Mouse (Mus musculus): ENCODE results near the gene Ankrd12. TPM values are rescaled to one million over a fixed set of nuclear protein-coding genes. Genes with fewer than 3 reads are reported as not detected.
"Not testable (repeated sequence)": the region's sequence is repeated elsewhere in the genome, so short reads cannot be mapped to it uniquely, and the experiment has no call there.

The Ankrd12 gene
- total and polyA plus RNA-seq, 2 experiments from 2014 or later, result 63.4 to 229 TPM

- H3K27ac ChIP-seq (ENCODE audit: low read depth, low read length), result peak overlapping the region; percentile 99
- H3K9ac ChIP-seq (replicated peaks; ENCODE audit: low read length, poor library complexity, severe bottlenecking), result peak overlapping the region; percentile 94
- no peak for TF ChIP-seq CTCF (IDR thresholded peaks at IDR 0.05)
- peaks cover 7% of the 10 kb centered on the region for H3K4me1 ChIP-seq (ENCODE audit: insufficient read depth, low read length)
- no peaks in the 10 kb centered on the region for H3K9me3 ChIP-seq (ENCODE audit: low read length)
- H3K4me2 ChIP-seq (ENCODE audit: low read depth, low read length, poor library complexity, severe bottlenecking), result peak overlapping the region; percentile 67
- no peaks in the 10 kb centered on the region for H3K27me3 ChIP-seq (ENCODE audit: insufficient read depth, low read length)
- H3K4me3 ChIP-seq (ENCODE audit: low read depth, low read length), result peak overlapping the region; percentile 90
- ATAC-seq (ENCODE audit: low FRiP score), result peak; percentile 81
- WGBS, result under 1% methylated on average over 74 of the region's 95 CpGs
- DNase-seq (ENCODE audit: low spot score), result peak; percentile 46
- H3K36me3 ChIP-seq (ENCODE audit: insufficient read depth, low read length), result peaks cover 6% of the 10 kb centered on the region; the same call in 1 of the 2 replicates
These were observed 538 bp downstream of the Ankrd12 start for GRCm38 (mm10) chr17:66076174-66076927.

- TF ChIP-seq CTCF (IDR thresholded peaks at IDR 0.05), result no peak
- H3K36me3 ChIP-seq (ENCODE audit: insufficient read depth, low read length), result peaks cover 3% of the 10 kb centered on the region; the same call in 1 of the 2 replicates
- H3K27ac ChIP-seq (ENCODE audit: low read depth, low read length), result peak overlapping the region; percentile 99
- ATAC-seq (ENCODE audit: low FRiP score) (no peak), DNase-seq (ENCODE audit: low spot score) (peak; percentile 7)
- no peaks in the 10 kb centered on the region for H3K27me3 ChIP-seq (ENCODE audit: insufficient read depth, low read length)
- H3K4me2 ChIP-seq (ENCODE audit: low read depth, low read length, poor library complexity, severe bottlenecking), result peak overlapping the region; percentile 67
- peak overlapping the region; percentile 90 for H3K4me3 ChIP-seq (ENCODE audit: low read depth, low read length)
- peaks cover 7% of the 10 kb centered on the region for H3K4me1 ChIP-seq (ENCODE audit: insufficient read depth, low read length)
- H3K9ac ChIP-seq (replicated peaks; ENCODE audit: low read length, poor library complexity, severe bottlenecking), result peak overlapping the region; percentile 94
- H3K9me3 ChIP-seq (ENCODE audit: low read length), result no peaks in the 10 kb centered on the region
- WGBS, result 1% methylated on average over 12 of the region's 12 CpGs
These were observed 1.1 kb downstream of the Ankrd12 start for GRCm38 (mm10) chr17:66075827-66076173.

- H3K4me1 ChIP-seq (ENCODE audit: insufficient read depth, low read length), result peaks cover 7% of the 10 kb centered on the region
These were observed 2.9 kb downstream of the Ankrd12 start for GRCm38 (mm10) chr17:66073971-66074370.

GRCm38 (mm10) chr17:66069036-66069435 lies 7.9 kb downstream of the Ankrd12 start:
- not testable (repeated sequence) for H3K4me3 ChIP-seq (ENCODE audit: low read depth, low read length); H3K36me3 ChIP-seq (ENCODE audit: insufficient read depth, low read length); H3K4me1 ChIP-seq (ENCODE audit: insufficient read depth, low read length); H3K27me3 ChIP-seq (ENCODE audit: insufficient read depth, low read length); H3K27ac ChIP-seq (ENCODE audit: low read depth, low read length); H3K9ac ChIP-seq (replicated peaks; ENCODE audit: low read length, poor library complexity, severe bottlenecking); H3K9me3 ChIP-seq (ENCODE audit: low read length); ATAC-seq (ENCODE audit: low FRiP score); DNase-seq (ENCODE audit: low spot score); H3K4me2 ChIP-seq (ENCODE audit: low read depth, low read length, poor library complexity, severe bottlenecking)
- WGBS, result 94% methylated on average over 2 of the region's 2 CpGs

More at GRCm38 (mm10) chr17:66073971-66074370, 2.9 kb downstream of the Ankrd12 start:
- Histone ChIP-seq H3K27me3 (ENCODE audit: insufficient read depth, low read length) (no peaks in the 10 kb centered on the region), H3K4me3 (ENCODE audit: low read depth, low read length) (no peak overlapping the region), H3K36me3 (ENCODE audit: insufficient read depth, low read length) (no peaks in the 10 kb centered on the region), H3K4me2 (ENCODE audit: low read depth, low read length, poor library complexity, severe bottlenecking) (no peak overlapping the region), H3K9me3 (ENCODE audit: low read length) (no peaks in the 10 kb centered on the region), H3K9ac (replicated peaks; ENCODE audit: low read length, poor library complexity, severe bottlenecking) (no peak overlapping the region), H3K27ac (ENCODE audit: low read depth, low read length) (no peak overlapping the region)
- 86% methylated on average over 7 of the region's 7 CpGs for WGBS
- ATAC-seq (ENCODE audit: low FRiP score) (no peak), DNase-seq (ENCODE audit: low spot score) (no peak)
- no peak for TF ChIP-seq CTCF (IDR thresholded peaks at IDR 0.05)

- no peak overlapping the region for H3K9ac ChIP-seq (replicated peaks; ENCODE audit: low read length, poor library complexity, severe bottlenecking)
- no peak overlapping the region for H3K4me3 ChIP-seq (ENCODE audit: low read depth, low read length)
- no peak for ATAC-seq (ENCODE audit: low FRiP score)
- no peak overlapping the region for H3K4me2 ChIP-seq (ENCODE audit: low read depth, low read length, poor library complexity, severe bottlenecking)
- H3K4me1 ChIP-seq (ENCODE audit: insufficient read depth, low read length), result no peaks in the 10 kb centered on the region
- no peaks in the 10 kb centered on the region for H3K27me3 ChIP-seq (ENCODE audit: insufficient read depth, low read length)
- no peak for DNase-seq (ENCODE audit: low spot score)
- 89% methylated on average over 4 of the region's 4 CpGs for WGBS
- no peaks in the 10 kb centered on the region for H3K36me3 ChIP-seq (ENCODE audit: insufficient read depth, low read length)
- no peak overlapping the region for H3K27ac ChIP-seq (ENCODE audit: low read depth, low read length)
- H3K9me3 ChIP-seq (ENCODE audit: low read length), result no peaks in the 10 kb centered on the region
- no peak for TF ChIP-seq CTCF (IDR thresholded peaks at IDR 0.05)
These were observed 11.8 kb downstream of the Ankrd12 start for GRCm38 (mm10) chr17:66065115-66065514.

GRCm38 (mm10) chr17:66061241-66061938 lies 15.5 kb downstream of the Ankrd12 start:
- no peak overlapping the region for H3K9ac ChIP-seq (replicated peaks; ENCODE audit: low read length, poor library complexity, severe bottlenecking)
- H3K4me3 ChIP-seq (ENCODE audit: low read depth, low read length), result no peak overlapping the region
- H3K36me3 ChIP-seq (ENCODE audit: insufficient read depth, low read length), result no peaks in the 10 kb centered on the region
- DNase-seq (ENCODE audit: low spot score) (no peak), ATAC-seq (ENCODE audit: low FRiP score) (no peak)
- no peak overlapping the region for H3K4me2 ChIP-seq (ENCODE audit: low read depth, low read length, poor library complexity, severe bottlenecking)
- no peaks in the 10 kb centered on the region for H3K4me1 ChIP-seq (ENCODE audit: insufficient read depth, low read length)
- WGBS, result 52% methylated on average over 8 of the region's 8 CpGs
- no peak overlapping the region for H3K27ac ChIP-seq (ENCODE audit: low read depth, low read length)
- no peaks in the 10 kb centered on the region for H3K9me3 ChIP-seq (ENCODE audit: low read length)
- peak; percentile 44 for TF ChIP-seq CTCF (IDR thresholded peaks at IDR 0.05)
- H3K27me3 ChIP-seq (ENCODE audit: insufficient read depth, low read length), result no peaks in the 10 kb centered on the region

All from midbrain, postnatal 0 days (tissue).